Mouse (Mus musculus) CH12.LX (cell line): ENCODE data around the gene Vmac. TPM values are rescaled to one million over a fixed set of nuclear protein-coding genes. Genes with fewer than 3 reads are reported as not detected.

Experiments
- DNase-seq: peaks from one replicate; pipeline ENCODE4 v3.0.0-alpha.2; 2013; ENCODE audit errors: extremely low read depth
- H3K27ac ChIP-seq: 2 replicates; pipeline ENCODE4 v1.5.1; 2012; ENCODE audit warnings: low read depth, mild to moderate bottlenecking, control low read depth, moderate library complexity; ENCODE audit not compliant: insufficient read depth
- H3K27me3 ChIP-seq: replicated peaks from 2 replicates; pipeline ENCODE3; 2012; ENCODE audit warnings: inconsistent platforms
- H3K36me3 ChIP-seq, 2 experiments: replicated peaks in 1 of 2; 2 replicates each; pipeline versions ENCODE3 to v1.6.1; 2012; ENCODE audit warnings: inconsistent platforms in 1 of 2, low read length in 1 of 2, mild to moderate bottlenecking in 1 of 2, mixed read lengths in 1 of 2, moderate library complexity in 1 of 2; ENCODE audit not compliant: control insufficient read depth in 1 of 2, insufficient read depth in 1 of 2
- H3K4me1 ChIP-seq, 2 experiments: 2 replicates each; pipeline ENCODE4 v1.6.1; 2012; ENCODE audit warnings: inconsistent platforms in 1 of 2, moderate library complexity in 1 of 2; ENCODE audit not compliant: insufficient read depth in 2 of 2, control insufficient read depth in 1 of 2
- H3K4me2 ChIP-seq: 2 replicates; pipeline ENCODE4 v1.6.1; 2012; ENCODE audit warnings: low read depth, mild to moderate bottlenecking, control low read depth; ENCODE audit not compliant: poor library complexity, insufficient read depth, severe bottlenecking
- H3K4me3 ChIP-seq, 3 experiments: fragments of 150-350 bp in 1 of 3; sonication (generic) in 1 of 3; replicated peaks in 1 of 3; 2 replicates each; pipeline versions ENCODE3 to v1.5.1; 2011 to 2012; ENCODE audit warnings: low read depth in 2 of 3, low read length in 2 of 3, mild to moderate bottlenecking in 2 of 3, moderate library complexity in 2 of 3, control low read depth in 1 of 3, improper control_type of control experiment in 1 of 3, inconsistent platforms in 1 of 3, mixed read lengths in 1 of 3; ENCODE audit not compliant: poor library complexity in 1 of 3
- H3K79me2 ChIP-seq: replicated peaks from 2 replicates; pipeline ENCODE4 v1.6.1; 2012; ENCODE audit warnings: mild to moderate bottlenecking, moderate library complexity; ENCODE audit not compliant: control insufficient read depth, poor library complexity, insufficient read depth, severe bottlenecking; ENCODE audit errors: extremely low read depth
- H3K9ac ChIP-seq: 2 replicates; pipeline ENCODE4 v1.6.1; 2012; ENCODE audit warnings: low read depth, mild to moderate bottlenecking, control low read depth, moderate library complexity; ENCODE audit not compliant: insufficient read depth
- H3K9me3 ChIP-seq: replicated peaks from 2 replicates; pipeline ENCODE3; 2012; ENCODE audit warnings: low read length, inconsistent platforms, mixed read lengths
- BHLHE40 ChIP-seq: IDR thresholded peaks from 2 replicates; pipeline ENCODE4 v1.6.1; 2011; ENCODE audit warnings: mild to moderate bottlenecking, low read depth, low read length, improper control_type of control experiment
- CHD2 ChIP-seq: IDR thresholded peaks from 2 replicates; pipeline ENCODE4 v1.6.1; 2011; ENCODE audit warnings: low read length, improper control_type of control experiment
- ETS1 ChIP-seq: conservative IDR thresholded peaks from 2 replicates; pipeline ENCODE4 v1.6.1; 2012; ENCODE audit warnings: low read depth, mild to moderate bottlenecking, inconsistent platforms, low read length, improper control_type of control experiment, moderate library complexity
- KAT2A ChIP-seq: IDR thresholded peaks from 2 replicates; pipeline ENCODE4 v1.6.1; 2012; ENCODE audit warnings: low read length, improper control_type of control experiment, inconsistent platforms; ENCODE audit not compliant: insufficient replicate concordance
- MAX ChIP-seq: IDR thresholded peaks from 2 replicates; pipeline ENCODE4 v1.6.1; 2011; ENCODE audit warnings: low read length, improper control_type of control experiment
- MAZ ChIP-seq: IDR thresholded peaks from 2 replicates; pipeline ENCODE4 v1.6.1; 2012; ENCODE audit warnings: low read depth, mild to moderate bottlenecking, inconsistent platforms, low read length, improper control_type of control experiment, moderate library complexity
- MEF2A ChIP-seq: IDR thresholded peaks from 2 replicates; pipeline ENCODE4 v1.6.1; 2014; ENCODE audit warnings: low read depth, mild to moderate bottlenecking, inconsistent platforms, low read length, improper control_type of control experiment, borderline replicate concordance
- MXI1 ChIP-seq: IDR thresholded peaks from 2 replicates; pipeline ENCODE4 v1.6.1; 2011; ENCODE audit warnings: mild to moderate bottlenecking, low read depth, low read length, improper control_type of control experiment
- POLR2AphosphoS2 ChIP-seq: IDR thresholded peaks from 2 replicates; pipeline ENCODE4 v1.6.1; 2011; ENCODE audit warnings: low read depth, low read length, improper control_type of control experiment
- RAD21 ChIP-seq: IDR thresholded peaks from 2 replicates; pipeline ENCODE4 v1.6.1; 2011; ENCODE audit warnings: low read depth, mild to moderate bottlenecking, low read length, improper control_type of control experiment, moderate library complexity
- ZC3H11A ChIP-seq: IDR thresholded peaks from 2 replicates; pipeline ENCODE4 v1.6.1; 2012; ENCODE audit warnings: low read depth, mild to moderate bottlenecking, inconsistent platforms, low read length, improper control_type of control experiment
- ZKSCAN1 ChIP-seq: IDR thresholded peaks from 2 replicates; pipeline ENCODE4 v1.6.1; 2012; ENCODE audit warnings: low read depth, inconsistent platforms, low read length, improper control_type of control experiment, borderline replicate concordance
- ZNF384 ChIP-seq: IDR thresholded peaks from 2 replicates; pipeline ENCODE4 v1.6.1; 2012; ENCODE audit warnings: low read depth, low read length, improper control_type of control experiment, inconsistent platforms
- dilution Hi-C: fragments of 300-500 bp; cut with MboI; formaldehyde crosslinking; loops from 2 replicates; pipeline ENCODE4 v1.14.3; 2020; ENCODE audit warnings: low sequenced_read_pairs; ENCODE audit not compliant: extremely low pct_unique_long_range_greater_than_20kb, extremely low pct_ligation_motif_present
- in situ Hi-C: fragments of 300-500 bp; cut with MboI; formaldehyde crosslinking; loops from 3 replicates; pipeline ENCODE4 v1.14.3; 2019; ENCODE audit warnings: low sequenced_read_pairs, low pct_ligation_motif_present, low pct_unique_long_range_greater_than_20kb, mixed read lengths
- polyA plus RNA-seq: library from polyadenylated mRNA; unstranded; fragments of >175 nt; gene quantifications from 2 replicates; pipeline ENCODE4 v1.2.1, GENCODE M21; 2012; ENCODE audit warnings: low read depth; ENCODE audit not compliant: insufficient read length
- total RNA-seq, 2 experiments: library from RNA; depleted of rRNA; stranded (reverse); fragments of 300-350 nt in 1 of 2; fragments of >200 nt in 1 of 2; gene quantifications; 2 replicates each; pipeline ENCODE4 v1.2.3; 2012 to 2014

Vmac gene
- total and polyA plus RNA-seq, 3 experiments = 3.2 to 5.1 (median 3.4) TPM

GRCm38 (mm10) chr17:56686801-56687200 lies 31.0 kb downstream of the Vmac start:
- in situ Hi-C loops (no loop called here), dilution Hi-C loops (no loop called here)
- Histone ChIP-seq H3K4me3 (no peak overlapping the region), H3K27ac (no peak overlapping the region), H3K79me2 (peaks cover 89% of the 10 kb centered on the region), H3K4me1 (peaks cover 35 to 73% of the 10 kb centered on the region in 2 experiments), H3K27me3 (no peaks in the 10 kb centered on the region), H3K9ac (no peak overlapping the region), H3K9me3 (no peaks in the 10 kb centered on the region), H3K36me3 (peaks cover 52 to 93% of the 10 kb centered on the region in 2 experiments), H3K4me2 (no peak overlapping the region)
- TF ChIP-seq POLR2AphosphoS2 (no peak), MAX (no peak), MEF2A (0 out of 2 replicates have a peak, but pooled peaks have one; percentile 25)
- no peak for DNase-seq

GRCm38 (mm10) chr17:56684649-56685048 lies 33.2 kb downstream of the Vmac start:
- no peaks in the 10 kb centered on the region for H3K9me3 ChIP-seq
- H3K27me3 ChIP-seq = no peaks in the 10 kb centered on the region
- no peak overlapping the region for H3K9ac ChIP-seq
- no peak for DNase-seq
- H3K27ac ChIP-seq = no peak overlapping the region
- dilution Hi-C loops = no loop called here
- peaks cover 90% of the 10 kb centered on the region for H3K79me2 ChIP-seq
- H3K4me1 ChIP-seq = peaks cover 43 to 91% of the 10 kb centered on the region in 2 experiments
- H3K4me3 ChIP-seq = no peak overlapping the region
- in situ Hi-C loops = loop anchor here (5.0 kb wide), 1 partner anchor 33 kb away; the partner anchor contains the start of genes Ndufa11 and Vmac
- H3K36me3 ChIP-seq = peaks cover 57 to 95% of the 10 kb centered on the region in 2 experiments
- no peak overlapping the region for H3K4me2 ChIP-seq
- TF ChIP-seq ZNF384 (no peak), ETS1 (no peak), RAD21 (no peak), MXI1 (no peak), CHD2 (no peak), KAT2A (no peak), BHLHE40 (no peak), MAZ (no peak), ZKSCAN1 (no peak), ZC3H11A (no peak)
- TF ChIP-seq, all 38 proteins: peak for 0
